Mouse (Mus musculus) layer of hippocampus, adult 9-11 months (tissue): ENCODE results near the gene Exosc5.
A peak's percentile ranks its signal among the peaks of the same experiment; 100 is the strongest.

ENCODE experiments used
- DNase-seq: peaks from one replicate; pipeline ENCODE4 v3.0.0; 2022

Exosc5 gene

DNA sequence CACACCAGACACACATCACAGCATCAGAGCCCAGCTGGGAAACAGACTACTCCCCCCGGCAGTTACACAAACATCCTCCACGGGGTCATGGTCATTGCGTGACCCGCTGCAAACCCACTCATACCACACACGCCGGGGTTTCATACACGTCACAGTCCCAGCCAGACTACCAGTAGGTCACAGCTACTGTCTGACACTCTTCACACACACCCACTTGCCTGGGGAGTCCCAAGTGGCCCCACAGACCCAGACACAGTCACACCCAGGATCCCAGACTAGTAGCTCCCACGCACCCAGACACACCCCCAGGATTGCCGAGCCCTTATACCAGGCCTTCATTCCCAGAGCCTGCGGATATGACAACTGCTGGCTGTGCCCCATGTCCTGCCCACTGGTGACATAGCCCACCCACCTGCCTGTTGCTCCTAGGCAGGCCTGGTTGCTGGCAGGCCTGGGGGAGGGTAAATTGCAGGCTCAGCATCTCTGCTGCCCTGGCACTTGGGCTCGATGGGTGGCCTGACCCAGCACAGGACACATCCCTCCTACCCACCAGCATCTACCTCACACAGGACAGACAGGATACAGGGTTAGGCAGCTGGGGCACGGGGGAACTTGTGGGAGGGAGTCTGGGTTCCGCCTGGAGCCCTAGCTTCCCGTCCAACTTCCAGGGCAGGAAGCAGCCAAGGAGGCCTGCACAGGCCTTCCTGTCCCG is 48.8 kb downstream of the Exosc5 start:
- DNase-seq: peak; percentile 76

DNA sequence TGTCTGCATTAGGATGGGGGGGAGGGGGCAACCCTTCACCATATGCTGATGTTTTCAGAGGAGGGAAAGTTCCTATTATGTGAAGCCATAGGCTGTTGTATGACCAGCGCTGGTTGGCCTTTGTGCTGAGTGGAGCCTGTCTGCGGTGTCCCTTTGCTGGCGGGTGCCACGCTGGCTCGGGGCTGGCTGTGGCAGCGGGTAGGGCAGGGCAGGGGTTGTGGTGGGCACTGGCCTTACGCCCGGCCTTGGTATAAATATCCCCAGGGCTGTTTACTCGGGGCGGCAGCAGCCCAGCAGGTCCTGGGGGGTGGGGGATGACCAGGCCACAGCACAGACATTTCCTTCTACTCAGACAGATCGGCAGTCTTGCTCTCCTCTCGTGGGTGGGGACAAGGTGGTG is 51.0 kb downstream of the Exosc5 start:
- peak; percentile 81 for DNase-seq

DNA sequence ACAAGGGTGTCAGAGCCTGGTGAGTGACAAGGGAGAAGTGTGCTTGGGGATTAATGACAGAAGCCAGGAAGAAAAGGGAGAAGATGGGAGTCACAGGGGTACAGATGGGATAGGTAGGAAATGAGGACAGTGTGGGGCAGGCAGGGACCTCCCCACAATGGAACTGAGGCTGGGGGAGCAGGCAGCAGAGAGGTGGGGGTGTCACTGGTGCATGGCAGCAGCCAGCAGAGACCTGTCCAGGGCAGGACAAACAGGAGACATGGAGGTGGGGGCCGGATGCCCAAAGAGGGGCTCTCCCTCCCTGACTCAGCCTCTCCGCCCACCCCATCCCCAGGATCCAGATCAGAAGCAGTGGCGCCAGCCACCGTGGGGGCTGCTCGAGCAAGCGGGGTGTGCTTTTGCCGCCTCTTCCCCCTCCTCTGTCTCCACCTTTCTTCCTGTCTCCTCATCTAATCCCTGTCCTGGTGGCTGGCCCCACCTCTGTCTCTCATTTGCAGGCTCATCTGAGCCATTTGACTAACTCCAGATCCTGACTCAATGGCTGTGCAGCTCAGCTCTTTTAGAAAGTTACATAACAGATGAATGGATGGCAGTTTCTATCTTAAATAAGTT is 51.7 kb downstream of the Exosc5 start:
- DNase-seq: no peak

DNA sequence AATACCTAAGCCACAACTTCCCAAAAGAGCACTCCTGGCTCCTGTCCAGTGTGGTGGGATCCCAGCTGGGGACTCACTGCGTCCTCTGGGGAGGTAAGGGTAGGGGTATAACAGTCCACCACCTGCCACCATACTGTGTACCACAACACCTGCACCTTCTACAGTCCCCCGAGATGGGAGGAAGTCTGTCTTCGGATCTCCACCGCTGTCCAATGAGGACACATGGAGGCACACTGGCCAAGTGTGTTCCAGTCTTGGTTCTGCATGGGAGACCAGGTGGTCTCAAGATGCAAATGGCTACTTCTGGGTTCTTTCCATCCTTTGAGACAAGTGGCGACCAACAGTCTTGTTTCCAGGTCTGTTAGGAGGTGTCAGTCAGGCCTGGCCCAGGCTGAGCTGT is 52.2 kb downstream of the Exosc5 start:
- no peak for DNase-seq

DNA sequence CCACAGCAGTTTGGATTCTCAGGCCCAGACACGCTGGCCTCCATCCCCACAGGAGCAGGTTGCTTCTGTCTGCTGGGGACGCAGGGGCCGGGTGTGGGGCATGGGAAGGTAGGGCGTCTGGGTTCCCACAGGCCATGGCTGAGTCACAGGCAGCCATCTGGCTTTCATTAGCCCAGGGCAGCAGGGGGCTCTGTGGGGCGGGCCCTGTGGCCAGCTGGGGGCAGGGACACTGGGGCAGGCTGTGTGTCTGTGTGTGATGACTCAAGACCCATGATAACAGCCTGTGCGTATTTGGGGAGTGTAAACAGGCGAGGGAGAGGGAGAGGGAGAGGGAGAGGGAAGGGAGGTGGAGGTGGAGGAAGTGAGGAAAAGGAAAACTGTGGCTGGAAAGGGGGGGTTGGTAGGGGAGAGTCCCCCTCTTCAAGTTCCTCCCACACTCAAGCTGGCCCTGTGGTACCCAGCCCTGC is 52.8 kb downstream of the Exosc5 start:
- DNase-seq: no peak

DNA sequence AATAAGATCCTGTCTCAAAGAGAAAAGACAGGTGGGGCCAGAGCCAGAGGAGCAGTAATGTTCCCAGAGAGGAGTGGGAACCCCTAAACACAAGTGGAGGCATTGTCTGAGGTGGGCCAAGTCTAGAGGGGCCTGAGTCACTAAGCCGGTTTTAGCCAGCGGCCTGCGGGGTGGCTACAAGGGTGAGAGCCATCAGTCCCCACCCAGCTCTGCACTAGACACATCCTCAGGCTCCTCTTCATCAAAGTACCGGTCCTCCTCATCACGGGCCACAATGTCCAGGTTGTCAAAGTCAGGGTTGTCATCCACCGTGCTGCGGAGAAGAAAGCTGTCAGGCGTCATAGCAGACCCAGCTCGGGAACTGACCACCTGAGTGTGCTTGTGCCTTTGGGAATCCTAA is 53.8 kb downstream of the Exosc5 start:
- DNase-seq: no peak

GRCm38 (mm10) chr7:25714581-25714980 is 55.6 kb downstream of the Exosc5 start:
- DNase-seq: no peak

GRCm38 (mm10) chr7:25715731-25716271 is 56.8 kb downstream of the Exosc5 start:
- DNase-seq: no peak

DNA sequence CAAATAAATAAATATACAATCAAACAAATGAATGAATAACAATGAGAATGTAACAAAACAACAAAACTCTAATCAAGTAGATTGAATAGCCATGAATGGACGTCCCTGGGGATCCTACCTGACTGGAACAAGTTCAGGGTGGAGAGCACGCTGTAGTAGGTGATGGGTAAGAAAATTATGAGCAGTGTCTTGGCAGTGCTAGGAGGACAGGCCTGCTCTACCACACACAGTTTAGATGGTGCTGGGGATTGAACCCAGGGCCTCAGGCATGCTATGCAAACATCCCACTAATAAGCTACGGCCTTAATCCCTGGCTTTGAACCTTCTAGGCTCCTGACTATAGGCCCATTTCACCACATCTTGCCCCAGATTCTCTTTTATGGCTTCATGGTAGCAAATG is 58.5 kb downstream of the Exosc5 start:
- DNase-seq: no peak

DNA sequence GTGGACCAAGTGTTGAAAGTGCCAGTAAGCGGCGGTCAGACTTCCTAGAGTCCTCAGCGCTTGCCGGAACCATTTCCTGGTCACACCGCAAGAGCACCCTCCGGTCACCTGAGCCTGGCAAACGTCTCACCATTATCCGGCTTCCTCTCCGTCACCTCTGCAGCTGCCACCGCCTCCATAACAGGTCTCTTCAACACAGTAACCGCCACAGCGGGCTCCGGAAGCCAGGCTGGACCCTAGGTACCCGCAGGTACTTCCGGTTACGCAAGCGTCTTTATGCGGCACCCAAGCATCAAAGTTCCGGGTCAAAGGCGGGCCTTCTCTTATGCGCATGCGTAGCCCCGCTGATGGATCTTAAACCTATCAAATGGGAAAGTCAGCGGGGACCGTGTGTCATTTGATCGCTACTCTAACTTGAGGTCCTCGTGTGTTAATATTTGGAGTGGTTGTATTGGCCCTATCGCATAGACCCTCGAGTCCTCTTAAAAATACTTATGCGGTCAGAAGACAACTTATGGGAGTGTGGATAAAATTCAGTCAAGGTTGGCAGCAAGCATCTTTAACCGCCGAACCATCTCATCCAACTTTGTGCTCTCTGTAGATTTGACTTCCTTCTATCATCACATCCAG is 59.9 kb downstream of the Exosc5 start, which contains the start of gene Ccdc97:
TSS of gene Ccdc97 (minus strand) at position 301 of the 630 bp plus-strand sequence.
- DNase-seq: peak; percentile 96

DNA sequence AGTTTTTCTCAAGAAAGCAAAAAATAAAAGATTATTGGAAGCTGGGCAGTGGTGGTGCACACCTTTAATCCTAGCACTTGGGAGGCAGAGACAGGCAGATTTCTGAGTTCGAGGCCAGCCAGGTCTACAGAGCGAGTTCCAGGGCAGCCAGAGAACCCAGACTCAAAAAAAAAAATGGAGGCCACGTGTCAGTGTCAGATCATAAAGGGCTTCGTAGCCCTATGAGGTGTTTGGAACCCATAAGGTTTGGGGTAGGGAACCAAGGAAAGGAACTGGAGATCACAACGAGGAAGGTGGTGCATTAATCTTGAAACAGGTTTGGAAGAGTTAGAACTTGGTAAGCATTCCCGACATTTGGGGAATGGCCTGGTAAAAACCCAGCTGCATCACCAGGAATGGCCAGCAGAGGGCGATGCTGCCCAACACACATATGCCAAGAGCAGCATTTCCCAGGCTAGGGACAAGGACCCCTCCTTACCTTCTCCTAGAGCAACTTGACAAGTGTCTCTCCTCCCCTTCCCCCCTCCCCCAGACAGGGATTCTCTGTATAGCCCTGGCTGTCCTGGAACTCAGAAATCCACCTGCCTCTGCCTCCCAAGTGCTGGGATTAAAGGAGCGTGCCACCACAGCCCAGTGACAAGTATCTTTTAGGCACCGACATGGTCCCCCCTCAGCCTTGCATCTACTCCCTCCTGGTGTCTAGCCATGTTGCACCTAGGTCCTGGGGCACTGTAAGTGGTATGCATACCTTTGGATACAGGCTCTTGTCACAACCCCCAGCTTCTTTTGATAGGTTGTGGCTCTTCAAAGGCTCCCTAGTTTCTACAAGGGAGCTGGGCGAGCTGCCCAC is 61.0 kb downstream of the Exosc5 start:
- peak; percentile 81 for DNase-seq

GRCm38 (mm10) chr7:25720760-25721159 is 61.8 kb downstream of the Exosc5 start:
- DNase-seq: no peak
